Comparison of ENCODE assay signal across 19 mouse cellular contexts in the genomic region with DNA sequence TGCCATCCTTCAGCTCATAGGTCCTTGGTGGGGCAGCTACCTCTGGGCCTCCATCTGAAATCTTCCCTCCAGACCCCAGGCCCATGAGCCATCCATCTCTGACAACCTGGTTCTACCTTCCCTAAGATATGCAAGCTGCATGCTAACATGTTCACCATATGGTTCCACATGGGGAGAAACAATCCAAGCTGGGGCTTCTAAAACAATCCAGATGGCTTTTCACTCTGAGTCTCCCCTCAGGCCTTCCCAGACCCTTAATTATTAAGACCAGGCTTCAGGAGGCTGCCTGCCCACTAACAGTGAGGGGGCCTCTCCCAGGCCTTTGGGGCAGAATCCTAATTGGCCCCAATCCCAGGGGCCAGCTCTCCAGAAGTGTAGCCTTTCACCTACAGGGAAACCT.
DNase-seq lines count a peak whose midpoint lies in the region; ATAC-seq lines count a peak whose summit lies in the region.
"Had no signal": no experiment of that assay in that cellular context is flagged by ENCODE, and none has a peak within 500 bp of the region (broad histone marks: within the 10 kb centered on the region; RNA-seq: fewer than 3 reads in every experiment).

No protein-coding gene starts in this region.

- H3K9ac ChIP-seq in neural tube, embryonic 15.5 days (replicated peaks), result no peak overlapping the region
- H3K9ac ChIP-seq in embryonic facial prominence, embryonic 12.5 days, result no peak overlapping the region
- no peak overlapping the region for H3K9ac ChIP-seq in limb, embryonic 11.5 days (ENCODE audit: low read length)
- H3K9ac ChIP-seq: forebrain, embryonic 13.5 days; liver, embryonic 14.5 days; midbrain, embryonic 15.5 days had no signal

- no peaks in the 10 kb centered on the region for H3K36me3 ChIP-seq in neural tube, embryonic 15.5 days
- H3K36me3 ChIP-seq in embryonic facial prominence, embryonic 12.5 days, result no peaks in the 10 kb centered on the region
- no peaks in the 10 kb centered on the region for H3K36me3 ChIP-seq in limb, embryonic 11.5 days (ENCODE audit: control insufficient read depth, insufficient read depth, low read length)
- H3K36me3 ChIP-seq: heart, embryonic 10.5 days; midbrain, embryonic 15.5 days had no signal

- H3K9me3 ChIP-seq in neural tube, embryonic 15.5 days (replicated peaks), result no peaks in the 10 kb centered on the region
- H3K9me3 ChIP-seq in embryonic facial prominence, embryonic 12.5 days, result no peaks in the 10 kb centered on the region
- no peaks in the 10 kb centered on the region for H3K9me3 ChIP-seq in limb, embryonic 11.5 days (ENCODE audit: control insufficient read depth, low read length)
- H3K9me3 ChIP-seq: forebrain, embryonic 13.5 days; heart, embryonic 10.5 days; midbrain, embryonic 15.5 days had no signal

- peak; percentile 32 for DNase-seq in neural tube, embryonic 10.5 days (ENCODE audit: extremely low spot score, low spot score)
- peak; percentile 71 for DNase-seq in limb, embryonic 11.5 days (ENCODE audit: low spot score)
- no peak for DNase-seq in spleen, postnatal 14 days (ENCODE audit: low spot score in 2 of 2)
- no peak for DNase-seq in right cerebral cortex, postnatal 10 days (ENCODE audit: low spot score in 2 of 2)
- DNase-seq: adrenal gland, postnatal 36 days; cerebellum, adult 9-10 months; gastrocnemius, postnatal 14 days; heart, postnatal 10 days; kidney, adult 8-10 months; kidney, postnatal 36 days; right cerebral cortex, postnatal 14 days had no signal

- H3K27me3 ChIP-seq in neural tube, embryonic 15.5 days (replicated peaks), result no peaks in the 10 kb centered on the region; the same call in 1 of the 2 replicates
- no peaks in the 10 kb centered on the region for H3K27me3 ChIP-seq in embryonic facial prominence, embryonic 12.5 days
- no peaks in the 10 kb centered on the region for H3K27me3 ChIP-seq in limb, embryonic 11.5 days (ENCODE audit: control insufficient read depth, insufficient read depth, low read length)
- H3K27me3 ChIP-seq: forebrain, embryonic 13.5 days; midbrain, embryonic 15.5 days had no signal

- no peak overlapping the region for H3K4me2 ChIP-seq in neural tube, embryonic 15.5 days
- H3K4me2 ChIP-seq in embryonic facial prominence, embryonic 12.5 days (replicated peaks), result no peak overlapping the region
- peak overlapping the region; percentile 24; the same call in 1 of the 2 replicates for H3K4me2 ChIP-seq in limb, embryonic 11.5 days (ENCODE audit: low read depth, severe bottlenecking)
- H3K4me2 ChIP-seq: forebrain, embryonic 13.5 days; midbrain, embryonic 15.5 days had no signal

- no peak overlapping the region for H3K4me3 ChIP-seq in neural tube, embryonic 15.5 days (replicated peaks)
- no peak overlapping the region for H3K4me3 ChIP-seq in embryonic facial prominence, embryonic 12.5 days
- H3K4me3 ChIP-seq in limb, embryonic 11.5 days (ENCODE audit: low read depth, low read length), result no peak overlapping the region
- H3K4me3 ChIP-seq: forebrain, embryonic 13.5 days; heart, embryonic 10.5 days; midbrain, embryonic 15.5 days had no signal

- H3K4me1 ChIP-seq in neural tube, embryonic 15.5 days, result peaks cover 9% of the 10 kb centered on the region; the same call in 1 of the 2 replicates
- H3K4me1 ChIP-seq in embryonic facial prominence, embryonic 12.5 days, result peaks cover 23% of the 10 kb centered on the region
- H3K4me1 ChIP-seq in limb, embryonic 11.5 days (ENCODE audit: control insufficient read depth, insufficient read depth, low read length), result peaks cover 23% of the 10 kb centered on the region
- H3K4me1 ChIP-seq: midbrain, embryonic 15.5 days had no signal

- no peak for ATAC-seq in neural tube, embryonic 15.5 days (ENCODE audit: low FRiP score)
- ATAC-seq in embryonic facial prominence, embryonic 12.5 days (ENCODE audit: insufficient number of reproducible peaks, insufficient read depth, low FRiP score, low TSS enrichment), result no peak; the same call in 1 of the 2 replicates
- ATAC-seq in limb, embryonic 11.5 days (ENCODE audit: insufficient number of reproducible peaks, low FRiP score, low TSS enrichment, low read depth), result peak; percentile 78
- ATAC-seq in megakaryocyte, adult 5-6 weeks (ENCODE audit: poor library complexity, severe bottlenecking), result no peak
- ATAC-seq: forebrain, embryonic 13.5 days; inflammation-experienced regulatory T-cells, adult 6 months; midbrain, embryonic 15.5 days had no signal

- H3K27ac ChIP-seq in neural tube, embryonic 15.5 days (replicated peaks), result no peak overlapping the region
- H3K27ac ChIP-seq in embryonic facial prominence, embryonic 12.5 days, result peak overlapping the region; percentile 77
- peak overlapping the region; percentile 94 for H3K27ac ChIP-seq in limb, embryonic 11.5 days (replicated peaks; ENCODE audit: low read depth, low read length)
- H3K27ac ChIP-seq: forebrain, embryonic 13.5 days; heart, embryonic 10.5 days; liver, embryonic 14.5 days; midbrain, embryonic 15.5 days had no signal

Comparison
In these comparisons a context has a peak if more than half of its experiments do, and no peak if none do; other contexts are left out.
1. DNase-seq: peak in neural tube, embryonic 10.5 days (single experiment) and limb, embryonic 11.5 days (single experiment); none in spleen, postnatal 14 days (0 of 2) and right cerebral cortex, postnatal 10 days (0 of 2).